In genomic region chr13:101855141-101855540, GRCm38 (mm10) we compare ENCODE assay signal across 13 mouse cellular contexts.
DNase-seq lines count a peak whose midpoint lies in the region; ATAC-seq and TF ChIP-seq lines count a peak whose summit lies in the region.
"Had no signal": no experiment of that assay in that cellular context is flagged by ENCODE, and none has a peak within 500 bp of the region (broad histone marks: within the 10 kb centered on the region; RNA-seq: fewer than 3 reads in every experiment).

No protein-coding gene starts in this region.

- TF ChIP-seq CTCF in heart, adult 2 months (IDR thresholded peaks at IDR 0.05), result no peak

- no peak overlapping the region for H3K4me2 ChIP-seq in heart, embryonic 12.5 days
- H3K4me2 ChIP-seq: kidney, embryonic 15.5 days; liver, embryonic 13.5 days had no signal

- H3K79me2 ChIP-seq in heart, adult 2 months (replicated peaks; ENCODE audit: control insufficient read depth, insufficient read depth, low read length), result no peaks in the 10 kb centered on the region

- no peaks in the 10 kb centered on the region for H3K27me3 ChIP-seq in heart, adult 2 months (ENCODE audit: control insufficient read depth, insufficient read depth, low read length)
- no peaks in the 10 kb centered on the region for H3K27me3 ChIP-seq in heart, embryonic 12.5 days (replicated peaks)
- H3K27me3 ChIP-seq: kidney, embryonic 15.5 days; liver, embryonic 13.5 days had no signal

- no peak for TF ChIP-seq POLR2A in heart, adult 2 months (IDR thresholded peaks at IDR 0.05; ENCODE audit: insufficient read depth, low read depth, low read length)

- ATAC-seq in heart, embryonic 12.5 days (ENCODE audit: insufficient number of reproducible peaks, low FRiP score), result no peak
- ATAC-seq: activated CD4-positive, CD25-positive, alpha-beta regulatory T cell, adult 4 months had no signal

- no peak for TF ChIP-seq EP300 in heart, adult 2 months (IDR thresholded peaks at IDR 0.05; ENCODE audit: insufficient read depth, low read depth, low read length)

- H3K4me1 ChIP-seq in heart, adult 2 months (ENCODE audit: control insufficient read depth, insufficient read depth, low read length), result no peaks in the 10 kb centered on the region; the same call in 1 of the 2 replicates
- H3K4me1 ChIP-seq in heart, embryonic 12.5 days (replicated peaks), result no peaks in the 10 kb centered on the region
- H3K4me1 ChIP-seq: kidney, embryonic 15.5 days; liver, embryonic 13.5 days had no signal

- peak overlapping the region; percentile 3; the same call in 1 of the 2 replicates for H3K27ac ChIP-seq in heart, adult 2 months
- no peak overlapping the region for H3K27ac ChIP-seq in heart, embryonic 12.5 days (ENCODE audit: poor library complexity, severe bottlenecking)
- H3K27ac ChIP-seq: kidney, embryonic 15.5 days; liver, embryonic 13.5 days had no signal

- no peak overlapping the region for H3K4me3 ChIP-seq in heart, adult 2 months
- no peak overlapping the region for H3K4me3 ChIP-seq in heart, embryonic 12.5 days
- H3K4me3 ChIP-seq: kidney, embryonic 15.5 days; liver, embryonic 13.5 days had no signal

- peak; percentile 35 to 36 for DNase-seq in heart, adult 2 months
- DNase-seq in MN1 (ENCODE audit: low spot score), result peak; percentile 51
- peak; percentile 6 for DNase-seq in cerebellum, adult 9-10 months
- peak; percentile 67 to 76 for DNase-seq in layer of hippocampus, postnatal 10 days (ENCODE audit: low spot score in 2 of 2)
- DNase-seq in urinary bladder, adult 2 months (ENCODE audit: low spot score), result no peak
- no peak for DNase-seq in thymus, postnatal 4 days
- DNase-seq in c-Kit-positive CD71-positive TER-119-positive erythroid progenitor cells, embryonic 14.5 days (ENCODE audit: low spot score), result no peak
- DNase-seq: embryo, embryonic 11 days; liver, embryonic 13.5 days; thymus, adult 18-20 months had no signal

- WGBS in heart, adult 2 months, result 63% methylated on average over 9 of the region's 9 CpGs
- 82% methylated on average over 9 of the region's 9 CpGs for WGBS in heart, embryonic 12.5 days

- H3K9ac ChIP-seq in heart, adult 2 months (ENCODE audit: low read depth, low read length), result no peak overlapping the region
- H3K9ac ChIP-seq in heart, embryonic 12.5 days, result no peak overlapping the region
- H3K9ac ChIP-seq: kidney, embryonic 15.5 days; liver, embryonic 13.5 days had no signal

- no peaks in the 10 kb centered on the region for H3K36me3 ChIP-seq in heart, adult 2 months (ENCODE audit: control insufficient read depth, insufficient read depth, low read length)
- no peaks in the 10 kb centered on the region for H3K36me3 ChIP-seq in heart, embryonic 12.5 days
- H3K36me3 ChIP-seq: kidney, embryonic 15.5 days; liver, embryonic 13.5 days had no signal

- no peaks in the 10 kb centered on the region for H3K9me3 ChIP-seq in heart, embryonic 12.5 days (replicated peaks)
- H3K9me3 ChIP-seq: kidney, embryonic 15.5 days; liver, embryonic 13.5 days had no signal

- intact Hi-C loops in heart, adult 2 months (cut with DNase I), result no loop called here

Comparison
In these comparisons a context has a peak if more than half of its experiments do, and no peak if none do; other contexts are left out.
1. DNase-seq: peak in heart, adult 2 months (2 of 2), MN1 (single experiment), cerebellum, adult 9-10 months (single experiment) and layer of hippocampus, postnatal 10 days (2 of 2); none in urinary bladder, adult 2 months (single experiment), thymus, postnatal 4 days (single experiment) and c-Kit-positive CD71-positive TER-119-positive erythroid progenitor cells, embryonic 14.5 days (single experiment).